Mouse (Mus musculus) adrenal gland, adult 2 months (tissue): ENCODE results near the gene Sdk1. TPM values are rescaled to one million over a fixed set of nuclear protein-coding genes. Genes with fewer than 3 reads are reported as not detected.

Experiments
- DNase-seq: peaks from one replicate; pipeline ENCODE4 v3.0.0; 2021
- polyA plus RNA-seq: library from polyadenylated mRNA; depleted of rRNA; stranded (reverse); fragments of >200 nt; gene quantifications from 2 replicates; pipeline ENCODE4 v1.2.3, GENCODE M21; 2012; rRNA removed
- total RNA-seq, 2 experiments: library from RNA; stranded (reverse); gene quantifications; 2 replicates each; pipeline ENCODE4 v1.2.3; 2021

Gene Sdk1
- total and polyA plus RNA-seq, 3 experiments = 7.1 to 14.0 (median 13.6) TPM

- no peak for DNase-seq
Observed at GRCm38 (mm10) chr5:142256231-142256630, 1014.9 kb downstream of the Sdk1 start.

- DNase-seq = no peak
Observed at GRCm38 (mm10) chr5:142258716-142259115, 1017.4 kb downstream of the Sdk1 start.

GRCm38 (mm10) chr5:142262060-142262459, 1020.8 kb downstream of the Sdk1 start:
- DNase-seq = no peak

Other genes starting within 250 kb of the Sdk1 start
- gene Card11, start 240.9 kb upstream of the Sdk1 start, total RNA-seq = under 1 TPM; 0.31 to 0.40 TPM
- gene Card11, start 240.9 kb upstream of the Sdk1 start, polyA plus RNA-seq = 0.62 and 0.63 TPM in 2 replicates